Mouse (Mus musculus) ES-Bruce4 (cell line): ENCODE data around the gene Grifin.

Source experiments
- CTCF ChIP-seq: IDR thresholded peaks from one replicate; pipeline ENCODE4 v1.8.1; 2011; ENCODE audit warnings: low read depth, low read length
- EP300 ChIP-seq: IDR thresholded peaks from 2 replicates; pipeline ENCODE4 v1.6.1; 2011; ENCODE audit warnings: low read depth, low read length; ENCODE audit not compliant: insufficient read depth
- POLR2A ChIP-seq: IDR thresholded peaks from one replicate; pipeline ENCODE4 v1.8.1; 2011; ENCODE audit warnings: low read length; ENCODE audit not compliant: insufficient read depth

DNA sequence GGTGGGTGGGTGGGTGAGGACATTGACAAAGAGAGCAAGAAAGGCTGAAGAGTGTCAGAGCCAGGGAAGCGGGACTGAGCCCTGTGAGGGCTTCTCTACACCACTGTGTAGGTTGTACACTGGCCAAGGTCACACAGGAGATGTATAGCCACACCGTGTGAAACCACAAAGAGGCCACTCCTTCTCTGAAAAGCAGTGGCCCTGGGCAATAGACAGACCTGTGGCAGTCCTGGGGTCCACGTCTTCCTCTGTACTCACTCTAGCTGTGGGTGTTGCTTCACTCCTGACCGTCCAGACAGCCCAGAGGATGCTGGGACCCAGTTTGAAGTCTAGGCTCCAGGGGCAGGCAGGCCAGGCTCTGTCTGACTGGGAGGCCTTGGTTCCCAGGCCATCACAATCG lies 30.0 kb upstream of the Grifin start:
- no peak for TF ChIP-seq POLR2A
- no peak for TF ChIP-seq EP300
- no peak for TF ChIP-seq CTCF
